Mouse (Mus musculus): ENCODE data around the gene Btnl2.

Gene Btnl2

DNA sequence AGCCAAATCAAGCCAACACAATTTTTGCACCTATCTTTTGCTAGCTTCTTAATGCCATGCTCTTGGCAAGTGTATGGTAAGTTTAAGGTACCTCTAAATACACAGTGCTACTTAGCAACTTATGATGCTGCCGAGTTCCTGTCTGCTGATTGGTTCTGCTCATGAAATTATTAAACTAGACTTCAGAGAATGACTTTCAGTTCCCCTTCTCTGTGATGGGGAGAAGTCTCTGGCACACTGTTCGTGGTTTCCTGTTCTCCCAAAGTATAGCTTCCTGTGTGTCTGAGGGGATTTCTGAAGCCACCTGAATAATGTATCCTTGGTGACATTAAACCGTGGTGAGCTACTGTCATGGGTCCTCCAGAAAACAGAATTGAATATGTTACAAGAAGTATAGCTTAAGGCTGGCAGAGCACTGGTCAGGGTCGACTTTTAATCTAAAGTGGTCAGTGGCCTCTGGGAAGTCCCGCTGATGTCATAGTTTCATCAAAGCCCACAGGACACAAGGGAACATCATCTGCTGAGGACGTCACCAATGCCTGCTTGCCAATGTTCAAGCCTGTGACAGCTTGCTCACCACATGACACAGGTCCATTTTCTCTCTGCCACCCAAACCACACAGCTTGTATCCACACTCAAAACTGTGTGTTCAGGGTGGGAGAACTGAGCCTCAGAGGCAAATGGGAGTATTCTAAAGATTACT, 6.9 kb upstream of the Btnl2 start:
- DNase-seq (ENCODE audit: low spot score) = peak; percentile 30

DNA sequence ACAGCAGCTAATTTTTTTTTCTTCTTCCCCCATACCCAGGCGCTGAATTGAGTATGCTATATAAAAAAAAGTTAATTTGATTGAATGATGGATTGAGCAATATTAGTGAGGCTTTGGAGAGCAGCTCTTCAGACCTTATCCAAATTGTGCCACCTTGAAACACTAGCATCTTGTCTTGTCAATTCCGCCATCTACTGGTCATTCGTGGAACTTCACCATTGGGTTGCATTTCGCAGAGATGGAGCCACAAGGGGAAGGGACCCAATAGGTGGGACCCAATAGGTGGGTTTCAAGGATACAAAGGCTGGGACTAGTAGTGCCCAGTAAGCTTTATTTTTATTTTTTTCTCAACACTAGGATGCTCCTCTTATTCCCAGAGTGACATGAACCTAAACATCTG, 5.2 kb upstream of the Btnl2 start:
- DNase-seq (ENCODE audit: low spot score) = peak; percentile 77

DNA sequence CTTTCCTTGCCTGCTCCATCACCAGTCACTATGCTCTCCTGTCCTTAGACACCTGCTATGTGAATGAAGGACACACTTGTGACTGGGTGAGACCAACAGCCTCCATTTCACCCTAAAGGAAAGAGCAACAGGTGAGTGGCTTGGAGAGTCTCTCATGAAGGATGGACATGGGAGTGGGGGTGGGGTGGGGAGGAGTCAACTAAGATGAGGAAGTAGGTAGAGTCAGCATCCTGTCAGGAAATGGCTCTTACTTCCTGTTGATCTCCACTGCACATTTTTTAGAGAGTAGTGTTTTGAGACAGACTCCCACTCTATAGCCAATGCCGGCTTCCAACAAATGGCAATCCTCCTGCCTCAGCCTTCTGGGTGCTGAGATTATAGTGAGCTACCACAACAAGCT, 318 bp downstream of the Btnl2 start:
- no peak for DNase-seq (ENCODE audit: low spot score)

DNA sequence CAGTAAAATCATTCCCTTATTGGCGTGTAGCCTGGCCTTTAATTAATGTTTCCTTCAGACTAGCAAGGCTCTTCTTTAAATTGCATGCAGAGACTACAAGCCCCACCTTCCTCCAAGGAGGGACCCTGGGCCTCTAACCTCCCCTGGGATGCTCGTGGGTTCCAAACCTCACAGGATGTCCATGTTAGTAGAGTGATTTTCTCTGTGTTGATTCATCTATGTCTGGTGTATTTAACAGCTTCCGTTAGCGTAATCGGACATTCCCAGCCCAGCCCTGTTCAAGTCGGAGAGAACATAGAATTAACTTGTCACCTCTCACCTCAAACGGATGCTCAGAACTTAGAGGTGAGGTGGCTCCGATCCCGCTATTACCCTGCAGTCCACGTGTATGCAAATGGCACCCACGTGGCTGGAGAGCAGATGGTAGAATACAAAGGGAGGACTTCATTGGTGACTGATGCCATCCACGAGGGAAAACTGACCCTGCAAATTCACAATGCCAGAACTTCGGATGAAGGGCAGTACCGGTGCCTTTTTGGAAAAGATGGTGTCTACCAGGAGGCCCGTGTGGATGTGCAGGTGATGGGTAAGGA, 8.4 kb downstream of the Btnl2 start:
- no peak for DNase-seq (ENCODE audit: low spot score)

DNA sequence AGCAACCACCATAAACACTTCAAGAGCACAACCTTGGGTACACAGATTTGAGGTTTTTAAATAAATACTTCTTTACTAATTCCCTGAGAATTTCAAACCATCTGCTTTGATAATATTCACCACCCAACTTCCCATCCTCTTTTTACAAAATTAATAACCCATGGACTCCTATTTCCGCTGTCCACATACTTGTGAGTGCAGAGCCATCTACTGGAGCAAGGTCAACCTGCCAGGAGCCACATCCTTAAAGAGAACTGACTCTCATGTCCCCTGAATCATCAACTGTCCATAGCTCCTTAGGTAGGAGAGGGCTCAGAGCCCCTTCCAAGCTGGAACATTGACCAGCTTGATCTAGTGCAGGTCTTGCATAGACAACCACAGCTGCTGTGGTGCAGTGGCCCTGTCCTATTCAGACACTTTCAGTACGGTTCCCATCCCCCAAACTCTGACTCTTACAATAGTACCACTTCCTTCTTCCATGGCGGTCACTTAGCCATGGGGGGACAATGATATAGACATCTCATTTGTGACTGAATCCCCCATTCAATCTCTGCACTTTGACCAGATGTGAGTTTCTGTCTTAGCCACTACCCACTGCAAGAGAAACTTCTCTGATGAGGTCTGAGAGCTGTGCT, 9.2 kb downstream of the Btnl2 start:
- DNase-seq (ENCODE audit: low spot score) = no peak

DNA sequence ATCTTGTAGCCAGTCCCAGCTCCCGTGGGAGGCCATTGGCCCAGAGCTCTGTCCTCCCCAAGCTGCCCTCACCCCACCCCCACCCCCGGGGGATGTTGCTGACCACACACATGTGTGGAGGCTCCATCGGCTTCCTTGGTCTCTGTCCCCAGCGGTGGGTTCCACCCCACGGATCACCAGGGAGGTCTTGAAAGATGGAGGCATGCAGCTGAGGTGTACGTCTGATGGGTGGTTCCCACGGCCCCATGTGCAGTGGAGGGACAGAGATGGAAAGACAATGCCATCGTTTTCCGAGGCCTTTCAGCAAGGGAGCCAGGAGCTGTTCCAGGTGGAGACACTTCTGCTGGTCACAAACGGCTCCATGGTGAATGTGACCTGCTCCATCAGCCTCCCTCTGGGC, 10.4 kb downstream of the Btnl2 start:
- DNase-seq (ENCODE audit: low spot score) = no peak

DNA sequence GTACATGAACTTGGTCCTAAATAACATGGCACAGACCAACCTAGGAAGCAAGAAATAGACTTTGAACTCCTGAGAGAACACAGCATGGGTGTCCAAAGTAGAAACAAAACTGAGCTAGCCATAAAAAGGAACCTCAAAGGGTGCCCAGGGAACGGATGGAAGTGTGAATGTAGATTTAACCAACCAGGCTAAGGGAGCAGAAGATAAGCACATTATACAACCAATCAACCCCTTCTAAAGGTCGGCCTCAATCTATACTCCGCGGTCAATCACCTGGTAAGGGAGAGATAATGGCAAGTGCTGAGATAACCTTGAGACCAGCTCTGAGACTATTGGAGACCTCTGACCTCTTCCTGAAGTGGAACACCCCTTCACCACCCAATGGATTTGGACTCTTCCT, 15.9 kb downstream of the Btnl2 start:
- no peak for DNase-seq (ENCODE audit: low spot score)

DNA sequence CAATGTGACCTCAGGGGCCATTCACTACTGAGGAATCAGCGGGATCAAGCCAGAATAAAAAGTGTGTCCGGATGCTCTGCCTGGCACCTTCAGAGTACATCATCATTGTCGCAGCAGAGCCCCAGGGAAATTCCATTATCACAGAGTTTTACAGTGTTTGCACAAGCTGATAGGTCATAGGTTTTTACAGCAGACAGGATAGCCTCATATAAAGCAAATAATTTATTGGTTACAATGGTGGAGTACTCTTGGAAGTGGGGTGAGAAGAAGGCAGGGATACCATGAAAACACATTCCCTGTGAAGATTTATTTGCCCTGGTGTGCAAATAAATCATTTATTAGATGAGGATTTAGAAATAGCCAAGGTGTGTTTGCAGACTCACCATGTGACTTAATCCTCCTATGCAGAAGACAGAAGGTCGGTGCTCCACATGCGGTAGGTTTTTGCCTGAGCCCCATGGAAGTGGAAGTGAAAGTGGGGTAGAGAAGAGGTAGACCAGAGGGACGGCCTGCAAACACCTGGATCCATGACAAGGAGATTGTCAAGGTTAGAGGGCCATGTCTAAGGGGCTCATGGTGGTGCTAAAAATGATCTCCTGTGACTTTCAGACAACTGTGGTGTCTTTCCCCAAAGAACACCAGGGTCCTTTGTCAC, 18.6 kb downstream of the Btnl2 start:
- no peak for DNase-seq (ENCODE audit: low spot score)

DNA sequence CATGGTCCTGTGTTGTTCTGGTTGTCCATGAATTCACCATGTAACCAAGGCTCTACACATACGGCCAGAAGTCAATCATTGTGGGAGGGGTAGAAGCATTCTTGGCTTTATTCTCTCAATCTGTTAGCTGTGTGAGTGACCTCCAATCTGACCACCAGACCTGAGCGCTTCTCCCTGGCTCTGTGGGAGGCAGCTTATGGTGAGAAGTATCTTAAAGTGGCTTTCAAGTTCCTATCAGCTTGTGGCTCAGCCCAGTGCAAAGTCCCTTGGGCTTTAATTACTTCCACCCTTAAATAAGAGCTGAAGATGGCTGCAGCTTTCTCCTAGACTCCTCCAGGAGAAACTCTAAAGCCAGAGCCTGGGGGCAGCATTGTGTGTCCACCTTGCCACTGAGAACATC, 22.2 kb downstream of the Btnl2 start, which contains the start of gene Btnl1:
Gene Btnl1 (plus strand): TSS at position 286 of the 400 bp plus-strand sequence.
- no peak for DNase-seq (ENCODE audit: low spot score)

DNA sequence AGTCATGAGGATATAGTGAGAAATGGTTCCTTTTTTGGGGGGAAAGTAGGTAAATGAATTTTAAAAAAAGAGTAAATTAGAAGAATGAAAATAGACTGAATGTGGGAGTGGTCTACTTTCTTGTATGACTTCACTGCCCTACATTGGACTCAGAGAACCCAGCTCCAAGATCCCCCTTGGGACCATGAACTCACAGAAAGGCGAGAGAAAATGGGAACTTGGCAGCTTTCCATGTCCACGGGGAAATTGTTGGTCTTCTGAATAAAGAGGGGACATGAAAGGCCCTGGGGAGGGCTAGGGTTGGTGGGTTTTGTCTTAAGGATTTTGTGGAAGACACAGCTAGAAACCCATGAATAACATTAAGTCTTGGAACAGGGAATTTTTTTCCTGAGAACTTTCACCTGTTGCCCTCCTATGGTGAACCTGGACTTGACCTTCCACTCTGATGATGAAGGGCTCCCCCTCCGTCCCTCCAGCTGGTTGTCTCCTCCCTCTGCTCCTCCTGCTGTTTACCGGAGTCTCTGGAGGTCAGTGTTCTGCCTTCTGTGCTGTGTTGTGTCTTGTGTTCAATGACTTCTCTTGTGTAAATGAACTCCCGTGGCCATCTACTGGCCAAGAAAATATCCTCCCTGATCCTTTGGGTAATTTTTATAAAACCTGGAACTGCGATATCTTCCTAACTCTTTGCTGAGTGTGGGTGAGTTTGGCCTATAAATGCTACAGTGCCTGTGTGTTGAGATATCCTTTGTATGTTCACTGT, 23.0 kb downstream of the Btnl2 start:
- DNase-seq (ENCODE audit: low spot score) = no peak

DNA sequence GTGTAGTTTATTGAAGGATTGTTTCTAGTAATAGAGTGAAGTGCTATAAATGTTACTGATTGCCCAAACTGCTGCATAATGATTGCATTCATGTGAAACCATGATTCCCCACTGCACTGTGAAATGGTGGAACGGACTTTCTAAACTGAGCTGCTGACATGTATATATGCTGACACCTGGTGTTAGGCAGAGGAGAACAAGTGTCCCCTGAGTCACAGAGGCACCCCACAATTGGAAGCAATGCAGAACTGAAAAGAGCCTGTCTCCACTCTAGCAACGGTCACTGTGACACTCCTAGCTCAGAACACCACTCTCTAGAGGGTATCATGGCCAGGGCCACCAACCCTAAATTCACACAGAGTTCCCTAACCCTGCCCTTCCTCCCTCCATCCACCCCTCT, 24.1 kb downstream of the Btnl2 start:
- no peak for DNase-seq (ENCODE audit: low spot score)

DNA sequence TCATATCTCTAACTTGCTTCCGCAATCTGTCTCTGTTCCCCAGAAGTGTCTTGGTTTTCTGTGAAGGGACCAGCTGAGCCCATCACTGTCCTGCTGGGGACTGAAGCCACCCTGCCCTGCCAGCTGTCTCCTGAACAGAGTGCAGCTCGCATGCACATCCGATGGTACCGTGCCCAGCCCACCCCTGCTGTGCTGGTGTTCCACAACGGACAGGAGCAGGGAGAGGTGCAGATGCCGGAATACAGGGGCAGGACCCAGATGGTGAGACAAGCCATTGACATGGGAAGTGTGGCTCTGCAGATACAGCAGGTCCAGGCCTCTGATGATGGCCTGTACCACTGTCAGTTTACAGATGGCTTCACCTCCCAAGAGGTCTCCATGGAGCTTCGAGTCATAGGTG, 24.8 kb downstream of the Btnl2 start:
- no peak for DNase-seq (ENCODE audit: low spot score)

DNA sequence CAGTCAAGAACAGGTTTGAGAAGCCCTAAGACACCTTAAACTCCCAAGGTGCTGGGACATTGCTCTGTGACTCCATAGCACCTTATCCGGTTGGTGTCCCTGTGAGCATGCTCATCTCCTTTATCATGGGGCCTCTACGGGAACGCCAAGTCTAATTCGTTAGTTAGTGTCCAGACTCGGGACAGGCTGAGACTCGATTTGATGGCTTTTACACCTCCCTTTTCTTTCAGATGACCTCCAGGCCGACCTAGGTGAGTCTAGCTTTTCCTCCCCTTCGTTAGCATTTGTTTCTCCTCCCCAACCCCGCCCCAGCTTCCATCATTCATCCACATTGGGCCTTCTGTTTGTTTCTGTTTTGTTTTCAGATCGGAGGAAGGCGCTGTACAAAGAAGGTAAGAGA, 27.3 kb downstream of the Btnl2 start:
- DNase-seq (ENCODE audit: low spot score) = no peak

DNA sequence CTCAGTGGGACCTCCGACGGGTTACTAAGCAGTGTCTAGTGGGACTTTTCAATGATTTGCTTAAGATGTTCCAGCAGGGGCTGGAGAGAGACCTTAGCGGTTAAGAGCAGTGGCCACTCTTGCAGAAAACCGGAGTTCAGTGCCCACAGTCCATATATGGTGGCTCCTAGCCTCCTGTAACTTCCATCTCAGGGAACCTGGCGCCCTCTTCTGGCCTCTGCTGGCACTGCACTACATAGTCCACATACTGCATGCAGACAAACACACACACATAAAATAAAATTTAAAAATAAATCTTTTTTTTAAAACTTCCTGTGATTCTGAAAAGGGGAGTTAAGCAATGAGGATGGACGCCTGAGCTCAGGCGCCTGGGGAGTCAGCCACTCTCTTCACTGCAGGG, 28.6 kb downstream of the Btnl2 start:
- DNase-seq (ENCODE audit: low spot score) = no peak

DNA sequence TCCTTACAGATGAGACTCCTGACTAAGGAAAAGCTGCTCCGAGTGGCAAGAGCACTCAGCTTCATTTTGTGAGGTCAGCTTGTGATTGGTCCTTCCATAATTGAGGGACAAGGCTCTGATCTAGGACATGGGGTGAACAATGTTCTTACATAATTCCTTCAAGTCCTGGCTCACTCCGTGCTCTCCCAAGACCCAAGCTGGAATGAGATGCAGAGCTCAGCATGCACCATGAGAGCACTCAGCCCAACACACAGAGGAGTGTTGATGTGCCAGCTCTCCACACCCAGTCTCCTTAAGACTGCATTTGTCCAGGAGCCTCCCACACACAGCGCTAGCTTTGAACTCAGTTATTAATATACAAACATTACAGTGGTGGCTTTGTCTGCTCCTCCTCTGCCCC, 30.1 kb downstream of the Btnl2 start:
- no peak for DNase-seq (ENCODE audit: low spot score)

DNA sequence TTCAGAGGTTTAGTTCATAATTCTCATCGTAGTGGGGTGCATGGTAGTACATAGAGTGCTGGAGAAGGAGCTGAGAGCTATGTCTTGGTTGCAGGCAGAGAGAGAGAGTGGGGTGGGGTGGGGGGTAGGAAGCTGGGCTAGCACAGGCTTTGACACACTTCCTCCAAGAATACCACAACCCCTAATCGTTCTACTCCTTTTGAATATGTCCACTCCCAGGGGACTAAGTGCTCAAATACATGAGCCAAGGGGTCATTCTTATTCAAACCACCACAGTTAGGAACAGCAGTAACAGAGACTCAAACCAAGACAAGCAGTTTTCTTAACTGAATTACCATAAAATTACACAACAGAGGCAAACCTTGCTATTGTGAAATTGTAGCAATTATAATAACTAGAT, 32.0 kb downstream of the Btnl2 start:
- DNase-seq (ENCODE audit: low spot score) = no peak

DNA sequence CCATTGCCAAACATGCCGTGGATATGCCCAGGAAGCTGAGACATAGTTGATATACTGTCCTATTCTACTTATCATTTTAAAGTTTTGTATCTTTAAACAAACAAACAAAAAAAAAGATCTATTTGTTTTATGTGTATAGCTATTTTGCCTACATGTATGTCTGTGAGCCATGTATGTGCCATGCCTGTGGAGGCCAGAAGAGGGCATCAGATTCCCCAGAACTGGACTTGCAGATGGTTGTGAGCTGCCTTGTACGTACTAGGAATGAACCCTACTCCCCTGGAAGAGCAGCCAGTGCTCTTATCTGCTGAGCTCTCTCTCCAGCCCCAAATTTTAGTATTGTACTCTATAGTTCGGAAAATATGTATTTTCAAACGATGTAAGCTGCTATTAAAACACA, 33.9 kb downstream of the Btnl2 start:
- DNase-seq (ENCODE audit: low spot score) = no peak

DNA sequence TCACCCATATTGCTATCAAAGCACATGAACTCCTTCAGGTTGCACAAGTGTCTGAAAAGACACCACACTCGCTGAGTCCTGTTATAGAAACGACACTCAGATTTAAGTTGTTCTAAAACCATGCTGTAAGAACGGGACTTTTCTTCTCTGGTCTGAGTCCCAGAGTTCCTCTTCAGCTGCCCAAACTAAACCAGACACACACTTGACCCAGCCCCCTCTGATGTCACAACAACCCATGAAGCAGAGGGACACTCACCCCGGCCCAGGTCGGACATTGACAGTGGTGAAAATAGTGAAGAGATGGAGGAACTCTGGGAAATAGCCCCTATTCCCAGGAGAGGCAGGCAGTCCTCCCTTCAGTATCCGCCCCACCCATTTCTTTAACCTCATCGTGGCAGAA, 36.9 kb downstream of the Btnl2 start:
- no peak for DNase-seq (ENCODE audit: low spot score)

DNA sequence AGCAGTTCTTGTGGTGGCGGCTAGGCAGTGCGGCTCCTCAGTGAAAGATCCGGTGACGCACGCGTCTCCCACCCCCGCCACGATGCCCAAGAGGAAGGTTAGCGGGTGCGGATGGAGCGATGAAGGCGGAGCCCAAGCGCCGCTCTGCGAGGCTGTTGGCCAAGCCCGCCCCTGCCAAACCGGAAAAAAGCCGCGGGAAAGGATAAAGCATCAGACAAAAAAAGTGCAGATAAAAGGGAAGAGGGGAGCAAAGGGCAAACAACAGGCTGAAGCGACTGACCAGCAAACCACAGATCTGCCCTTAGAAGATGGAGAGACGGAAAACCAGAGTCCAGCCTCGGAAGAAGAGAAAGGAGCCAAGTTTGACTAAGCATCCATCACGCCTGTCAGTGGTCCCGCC, 37.7 kb downstream of the Btnl2 start:
- DNase-seq (ENCODE audit: low spot score) = no peak

DNA sequence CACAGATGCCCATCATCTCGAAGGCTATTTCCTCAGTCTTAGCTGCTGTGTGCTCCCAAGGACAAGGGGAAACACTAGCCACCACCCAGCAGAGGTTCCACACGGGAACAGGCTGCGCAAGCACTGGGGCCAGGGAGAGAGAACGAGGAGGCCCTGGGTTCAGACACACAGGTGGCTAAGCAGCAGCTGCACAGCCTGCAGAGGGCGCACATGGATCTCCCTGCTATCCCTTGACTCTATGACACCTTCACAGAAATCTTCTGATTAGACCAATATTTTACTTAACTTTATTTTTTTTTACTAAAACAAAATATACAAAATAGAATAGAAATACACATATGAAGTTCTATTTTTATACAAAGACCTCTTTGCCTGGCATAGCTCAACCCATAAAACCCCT, 42.7 kb downstream of the Btnl2 start:
- DNase-seq (ENCODE audit: low spot score) = no peak

DNA sequence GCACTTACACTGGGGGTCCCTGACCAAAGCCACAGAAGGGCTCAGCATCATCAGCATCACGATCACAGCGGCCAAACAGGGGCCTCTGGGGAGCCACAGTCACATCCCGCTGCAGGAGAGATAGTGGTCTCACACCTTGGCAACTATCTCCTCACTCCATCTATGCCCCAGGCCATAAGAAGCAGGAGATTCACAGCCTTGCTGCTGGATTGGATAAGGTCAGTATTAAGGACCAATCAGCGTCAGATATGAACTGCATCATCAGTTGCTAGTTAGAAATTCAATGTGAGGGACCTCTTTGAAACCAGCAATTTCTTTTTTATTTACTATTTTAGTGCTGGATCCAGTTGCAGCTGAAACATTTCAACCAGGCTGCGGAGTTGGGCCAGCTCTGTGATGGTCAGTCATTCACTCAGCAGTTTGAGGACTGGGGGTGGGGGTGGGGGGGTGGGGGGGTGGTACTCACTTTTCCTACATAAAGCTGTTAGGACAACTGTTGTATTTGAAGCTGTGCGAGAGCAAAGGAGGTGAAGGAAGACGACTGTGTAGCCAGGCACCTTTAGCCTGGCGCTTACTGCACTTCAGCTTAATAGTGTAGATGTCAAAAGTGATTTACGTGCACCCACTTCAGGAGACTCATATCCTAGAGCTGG, 43.6 kb downstream of the Btnl2 start:
- DNase-seq (ENCODE audit: low spot score) = no peak
